Mouse (Mus musculus) hindbrain, embryonic 12.5 days (tissue): ENCODE results near the gene Fam92a. TPM values are rescaled to one million over a fixed set of nuclear protein-coding genes. Genes with fewer than 3 reads are reported as not detected.
"Not testable (repeated sequence)": the region's sequence is repeated elsewhere in the genome, so short reads cannot be mapped to it uniquely, and the experiment has no call there.

Experiments
- ATAC-seq: fragments of 200-750 bp; cut with Nextera tagmentation; 2 replicates; pipeline ENCODE4 v1.8.0; 2017; ENCODE audit warnings: moderate TSS enrichment; ENCODE audit not compliant: low FRiP score
- H3K27ac ChIP-seq: fragments of 300-500 bp; sonication (generic); 2 replicates; pipeline ENCODE4 v1.5.1; 2016; ENCODE audit warnings: mild to moderate bottlenecking
- H3K27me3 ChIP-seq: fragments of 300-500 bp; sonication (generic); 2 replicates; pipeline ENCODE4 v1.6.1; 2016; ENCODE audit warnings: mild to moderate bottlenecking
- H3K36me3 ChIP-seq: fragments of 300-500 bp; sonication (generic); 2 replicates; pipeline ENCODE4 v1.6.1; 2016; ENCODE audit warnings: mild to moderate bottlenecking
- H3K4me1 ChIP-seq: fragments of 300-500 bp; sonication (generic); 2 replicates; pipeline ENCODE4 v1.6.1; 2016
- H3K4me2 ChIP-seq: fragments of 300-500 bp; sonication (generic); replicated peaks from 2 replicates; pipeline ENCODE4 v1.6.1; 2016; ENCODE audit warnings: mild to moderate bottlenecking
- H3K4me3 ChIP-seq: fragments of 300-500 bp; sonication (generic); 2 replicates; pipeline ENCODE4 v1.5.1; 2016; ENCODE audit warnings: mild to moderate bottlenecking
- H3K9ac ChIP-seq: fragments of 300-500 bp; sonication (generic); 2 replicates; pipeline ENCODE4 v1.6.1; 2016; ENCODE audit warnings: mild to moderate bottlenecking, moderate library complexity
- H3K9me3 ChIP-seq: fragments of 300-500 bp; sonication (generic); replicated peaks from 2 replicates; pipeline ENCODE4 v1.6.1; 2016; ENCODE audit warnings: mild to moderate bottlenecking
- WGBS: fragments of 180-500 bp; shearing (Covaris S2); methylation state at CpG from one replicate; pipeline ENCODE4 v1.1.7; 2016; 5-methylcytosine and 5-hydroxymethylcytosine counted together
- polyA plus RNA-seq: library from polyadenylated mRNA; unstranded; fragments of >200 nt; fragmentation: Nextera tagmentation; extraction: Ambion mirVana; gene quantifications from 2 replicates; pipeline ENCODE4 v1.2.1, GENCODE M21; 2016

The Fam92a gene
- 96.1 and 108 TPM in 2 replicates for polyA plus RNA-seq

DNA sequence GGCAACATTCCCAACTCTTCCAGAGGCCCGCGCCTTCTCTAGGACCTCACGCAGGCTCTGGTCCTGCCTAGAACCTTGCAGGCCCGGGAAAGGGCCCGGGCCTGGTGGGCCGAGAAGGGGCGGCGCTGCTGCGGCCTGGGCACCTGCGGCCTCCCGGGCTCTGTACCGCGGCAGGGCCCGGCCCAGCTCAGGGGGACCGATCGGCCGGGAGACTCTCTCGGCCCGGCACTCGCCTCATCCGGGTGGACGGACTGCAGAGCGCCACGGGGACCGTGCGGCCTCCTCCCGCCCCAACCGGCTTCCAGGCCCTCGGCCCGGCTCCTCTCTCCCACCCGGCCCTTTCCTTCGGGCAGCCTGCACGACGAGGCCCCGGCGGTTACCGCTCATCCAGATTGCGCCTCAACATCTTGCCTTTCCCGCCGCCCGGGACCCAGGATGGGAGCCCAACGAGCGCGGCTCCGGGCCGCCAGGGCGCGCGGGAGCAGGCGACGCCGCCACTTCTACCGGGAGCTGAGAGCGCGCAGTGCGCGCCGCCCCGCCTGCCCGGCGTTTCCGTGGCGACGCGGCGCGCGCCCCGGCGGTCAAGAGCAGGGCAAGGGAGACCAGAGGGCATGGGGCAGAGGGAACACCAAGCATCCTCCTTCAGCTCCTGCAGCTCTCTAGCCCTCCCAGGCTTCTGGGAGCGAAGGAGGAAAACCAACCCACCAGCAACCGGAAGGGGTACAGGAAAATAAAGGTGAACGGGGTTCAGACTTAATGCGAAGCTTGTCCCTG is at the start of gene Fam92a:
Gene Fam92a (minus strand): TSS at position 698 of the 774 bp plus-strand sequence.
- Histone ChIP-seq H3K4me1 (peaks cover 9% of the 10 kb centered on the region), H3K27me3 (no peaks in the 10 kb centered on the region), H3K4me3 (peak within 1 kb of the TSS; percentile 78), H3K9me3 (no peaks in the 10 kb centered on the region), H3K27ac (peak within 1 kb of the TSS; percentile 94), H3K4me2 (peak within 1 kb of the TSS; percentile 70), H3K36me3 (peaks cover 16% of the 10 kb centered on the region), H3K9ac (peak within 1 kb of the TSS; percentile 97)
- peak; percentile 94 for ATAC-seq
- WGBS: under 1% methylated on average over 73 of the region's 74 CpGs

DNA sequence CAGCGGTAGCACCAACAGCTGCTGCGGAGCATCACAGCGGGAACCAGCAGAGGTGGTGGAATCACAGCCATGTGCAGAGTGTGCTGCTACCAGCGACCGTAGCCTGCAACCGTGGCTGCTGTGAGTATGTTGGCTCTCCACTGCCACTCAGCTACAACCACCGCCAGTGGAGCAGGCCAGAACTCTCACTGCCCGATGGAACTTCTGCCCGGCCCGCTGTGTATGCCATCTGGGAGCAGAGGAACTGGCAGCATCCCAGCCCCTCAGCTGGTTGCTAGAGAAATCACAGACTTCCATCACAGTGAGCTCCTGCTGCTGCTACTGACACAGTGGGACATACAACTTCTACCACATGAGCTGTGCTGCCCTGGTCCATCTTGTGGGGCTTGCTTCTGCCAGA is 7.2 kb upstream of the Fam92a start:
- Histone ChIP-seq H3K4me3 (no peak overlapping the region), H3K36me3 (no peaks in the 10 kb centered on the region), H3K27me3 (no peaks in the 10 kb centered on the region), H3K27ac (no peak overlapping the region), H3K4me2 (no peak overlapping the region), H3K9me3 (no peaks in the 10 kb centered on the region), H3K9ac (no peak overlapping the region), H3K4me1 (no peaks in the 10 kb centered on the region)
- WGBS: 87% methylated on average over 10 of the region's 10 CpGs
- no peak for ATAC-seq

DNA sequence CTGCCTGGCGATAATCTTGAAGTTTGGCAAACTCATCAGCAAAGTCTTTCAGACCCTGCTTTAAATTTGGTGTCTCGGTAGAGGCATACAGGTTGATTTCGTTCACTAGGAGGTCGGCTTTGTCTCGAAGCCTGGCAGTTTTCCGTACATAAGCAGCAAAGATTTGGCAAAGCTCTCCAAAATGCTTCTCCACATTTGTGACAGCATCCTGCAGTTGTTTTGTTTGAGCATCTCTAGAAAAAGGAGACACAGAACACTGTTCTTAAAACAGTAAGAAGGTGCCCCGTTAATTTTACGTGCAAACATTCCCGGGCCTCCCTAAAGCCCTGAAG is 863 bp downstream of the Fam92a start:
- WGBS: 20% methylated on average over 9 of the region's 9 CpGs
- peak overlapping the region; percentile 97 for H3K9ac ChIP-seq
- peaks cover 21% of the 10 kb centered on the region for H3K36me3 ChIP-seq
- H3K27me3 ChIP-seq: no peaks in the 10 kb centered on the region
- peak overlapping the region; percentile 94 for H3K27ac ChIP-seq
- ATAC-seq: no peak
- peak overlapping the region; percentile 70 for H3K4me2 ChIP-seq
- H3K9me3 ChIP-seq: no peaks in the 10 kb centered on the region
- H3K4me1 ChIP-seq: peaks cover 9% of the 10 kb centered on the region
- peak overlapping the region; percentile 78 for H3K4me3 ChIP-seq

DNA sequence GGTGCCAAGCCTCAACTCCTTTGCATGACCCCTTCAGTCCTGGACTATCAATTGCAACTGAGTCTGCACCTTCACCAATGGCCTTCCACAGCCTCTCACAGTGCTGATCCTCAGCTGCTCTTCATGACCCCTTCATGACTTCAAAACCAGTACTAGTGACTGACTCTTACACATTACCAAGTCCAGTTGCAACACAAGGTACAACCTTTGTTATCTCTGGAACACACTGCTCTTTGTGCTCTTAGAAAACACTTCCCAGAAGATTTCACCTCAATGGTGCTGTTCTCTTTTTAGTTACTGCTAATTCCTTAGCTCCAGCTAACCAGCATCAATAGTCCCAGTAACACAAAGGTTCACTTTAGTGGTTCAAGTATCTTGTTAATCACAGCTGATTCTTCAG is 24.2 kb downstream of the Fam92a start:
- H3K4me3 ChIP-seq: no peak overlapping the region
- H3K36me3 ChIP-seq: peaks cover 30% of the 10 kb centered on the region
- no peak for ATAC-seq

DNA sequence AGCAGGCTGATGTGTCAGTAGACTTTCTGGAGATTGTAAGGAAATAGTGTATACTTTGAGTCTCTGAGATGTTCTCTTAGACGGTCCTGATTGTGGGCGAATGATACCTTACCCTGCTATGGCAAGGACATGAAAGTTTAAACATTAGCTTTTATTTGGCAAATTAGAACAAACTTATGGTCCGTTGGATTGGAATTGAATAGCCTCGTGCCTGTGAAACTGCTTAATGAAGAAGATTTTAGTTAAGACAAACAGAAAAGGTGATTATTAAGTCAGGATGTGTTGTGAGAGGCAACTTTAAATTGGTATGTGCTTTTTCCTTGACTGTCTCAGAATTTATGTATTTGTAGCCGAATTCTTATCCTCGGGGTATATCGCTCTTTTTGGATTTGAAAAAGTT is 30.3 kb downstream of the Fam92a start:
- H3K4me1 ChIP-seq, H3K27ac ChIP-seq, H3K9ac ChIP-seq, H3K9me3 ChIP-seq, ATAC-seq, H3K27me3 ChIP-seq, H3K36me3 ChIP-seq, H3K4me3 ChIP-seq: not testable (repeated sequence)
- WGBS: 92% methylated on average over 7 of the region's 7 CpGs
- H3K4me2 ChIP-seq: 0 out of 2 replicates have a peak overlapping the region, but pooled peaks have one; percentile 8

More for the DNA sequence above, 24.2 kb downstream of the Fam92a start:
- no peaks in the 10 kb centered on the region for H3K27me3 ChIP-seq
- peaks cover 14% of the 10 kb centered on the region for H3K9me3 ChIP-seq
- H3K4me1 ChIP-seq: no peaks in the 10 kb centered on the region
- H3K27ac ChIP-seq: no peak overlapping the region
- H3K9ac ChIP-seq: no peak overlapping the region
- H3K4me2 ChIP-seq: no peak overlapping the region

DNA sequence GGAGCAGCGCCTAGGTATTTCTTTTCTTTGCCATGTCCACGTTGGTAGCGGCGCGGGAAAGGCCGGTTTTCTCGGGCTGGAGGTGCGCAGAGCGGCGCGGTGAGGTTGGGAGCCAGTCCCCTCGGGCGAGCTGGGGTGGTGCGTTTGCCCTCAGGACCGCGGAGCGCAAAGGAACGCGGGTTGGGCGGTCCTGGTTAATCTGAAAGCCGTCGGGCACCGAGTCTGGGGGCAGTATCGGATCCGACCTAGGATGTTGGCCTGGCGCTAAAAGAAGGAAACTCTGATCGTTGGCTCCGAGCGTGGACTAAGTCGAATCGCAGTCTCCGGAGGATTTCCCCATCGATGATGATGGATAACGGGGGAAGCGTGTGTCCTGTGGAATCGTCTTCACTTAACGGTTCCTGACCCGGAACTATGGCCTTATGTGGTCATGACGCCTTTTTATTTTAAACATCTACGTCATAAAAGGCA is 31.2 kb downstream of the Fam92a start:
- WGBS: 14% methylated on average over 23 of the region's 40 CpGs
- ATAC-seq: peak; percentile 90
- Histone ChIP-seq H3K4me3 (peak overlapping the region; percentile 39), H3K9ac (peak overlapping the region; percentile 47), H3K27ac (0 out of 2 replicates have a peak overlapping the region, but pooled peaks have one; percentile 23), H3K4me2 (peak overlapping the region; percentile 47)
- H3K27me3 ChIP-seq, H3K4me1 ChIP-seq, H3K36me3 ChIP-seq, H3K9me3 ChIP-seq: not testable (repeated sequence)

DNA sequence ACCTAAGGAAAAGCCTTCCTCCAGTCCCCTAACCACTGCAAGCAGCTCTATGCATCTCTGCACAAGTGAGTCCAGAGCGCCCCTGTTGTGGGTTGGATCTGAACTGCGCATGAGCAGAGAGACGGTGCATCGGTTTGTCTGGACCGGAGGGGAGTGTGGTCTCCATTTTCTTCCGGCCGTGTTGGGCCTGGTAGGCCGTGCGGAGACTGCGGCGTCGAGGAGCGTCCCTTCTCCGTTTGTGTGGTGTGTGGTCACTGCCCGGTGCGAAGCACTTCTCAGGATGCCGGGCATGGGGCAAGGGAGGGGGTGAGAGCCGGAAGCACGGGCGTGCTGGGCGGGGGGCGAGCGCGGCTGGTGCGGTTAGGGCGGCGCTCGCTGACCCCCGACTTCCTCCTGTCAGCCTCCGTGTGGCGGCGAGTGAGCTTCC is 31.7 kb downstream of the Fam92a start, which contains the start of gene Rbm12b1:
Gene Rbm12b1 (plus strand): TSS at position 124 of the 427 bp plus-strand sequence.
- 6% methylated on average over 17 of the region's 32 CpGs for WGBS
- peak; percentile 100 for ATAC-seq
- Histone ChIP-seq H3K4me2 (peak within 1 kb of the TSS; percentile 47), H3K9ac (peak within 1 kb of the TSS; percentile 47), H3K27ac (peak within 1 kb of the TSS; percentile 72), H3K4me3 (peak within 1 kb of the TSS; percentile 39)
- not testable (repeated sequence) for H3K27me3 ChIP-seq, H3K4me1 ChIP-seq, H3K9me3 ChIP-seq, H3K36me3 ChIP-seq

Other genes starting within 250 kb of the Fam92a start
- gene Gm10604, start 190.8 kb downstream of the Fam92a start, polyA plus RNA-seq: 0.53 and 0.54 TPM in 2 replicates
- 22.3 and 24.8 TPM in 2 replicates for gene Rbm12b2, start 82.6 kb downstream of the Fam92a start, polyA plus RNA-seq
- gene Rbm12b1, start 31.8 kb downstream of the Fam92a start, polyA plus RNA-seq: 9.7 and 9.9 TPM in 2 replicates